Mouse (Mus musculus): ENCODE measurements around the gene Mkln1.

DNA sequence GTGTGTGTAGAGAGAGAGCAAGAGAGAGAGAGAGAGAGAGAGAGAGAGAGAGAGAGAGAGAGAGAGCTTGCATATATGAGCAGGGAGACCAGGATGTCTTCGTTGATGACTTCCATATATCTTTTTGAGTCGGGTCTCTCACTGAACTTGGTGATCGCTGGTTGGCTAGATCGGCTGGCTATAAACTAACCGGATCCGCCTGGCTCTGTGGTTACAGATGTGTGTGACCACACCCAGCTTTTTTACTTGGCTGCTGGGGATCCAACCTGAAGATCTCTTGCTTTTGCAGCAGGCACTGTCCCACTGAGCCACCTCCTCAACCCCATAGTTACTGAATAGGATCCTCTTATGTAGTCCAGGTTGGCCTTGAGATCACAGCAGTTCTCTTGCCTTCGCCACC lies 15.5 kb upstream of the Mkln1 start:
- TF ChIP-seq CTCF (IDR thresholded peaks at IDR 0.05; ENCODE audit: low read depth) (no peak), EP300 (IDR thresholded peaks at IDR 0.05; ENCODE audit: low read depth) (no peak)

Data from liver, embryonic 14.5 days (tissue).